Mouse (Mus musculus) heart, adult 2 months (tissue): ENCODE results near the gene Tbc1d10b.

ENCODE experiments used
- CTCF ChIP-seq: fragments of 200-600 bp; IDR thresholded peaks from 2 replicates; pipeline ENCODE4 v1.8.1; 2022; ENCODE audit warnings: antibody characterized with exemption, mild to moderate bottlenecking, moderate library complexity
- POLR2A ChIP-seq: fragments of 200-500 bp; IDR thresholded peaks from 2 replicates; pipeline ENCODE4 v1.6.1; 2011; ENCODE audit warnings: mild to moderate bottlenecking, low read depth, low read length, control low read depth; ENCODE audit not compliant: insufficient read depth

DNA sequence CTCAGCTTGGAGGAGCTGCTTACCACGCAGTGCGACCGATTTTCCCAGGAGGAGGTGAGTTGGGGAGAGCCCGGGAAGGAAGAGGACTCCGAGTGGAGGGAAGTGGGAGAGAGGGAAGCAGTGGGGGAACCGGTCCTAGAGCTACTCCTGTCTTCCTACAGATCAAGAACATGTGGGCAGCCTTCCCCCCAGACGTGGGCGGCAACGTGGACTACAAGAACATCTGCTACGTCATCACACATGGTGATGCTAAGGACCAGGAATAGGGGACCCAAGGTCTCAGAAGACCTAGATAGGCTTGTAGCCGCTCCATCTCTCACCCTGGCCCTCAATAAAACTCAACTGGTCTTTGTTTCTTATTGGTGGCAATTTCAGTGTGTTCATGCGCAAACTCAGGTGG is 5.7 kb upstream of the Tbc1d10b start:
- TF ChIP-seq CTCF (no peak), POLR2A (no peak)
